Mouse (Mus musculus): Measurements from ENCODE around the gene Ephx1.
"Not testable (repeated sequence)": the region's sequence is repeated elsewhere in the genome, so short reads cannot be mapped to it uniquely, and the experiment has no call there.

Ephx1 gene

DNA sequence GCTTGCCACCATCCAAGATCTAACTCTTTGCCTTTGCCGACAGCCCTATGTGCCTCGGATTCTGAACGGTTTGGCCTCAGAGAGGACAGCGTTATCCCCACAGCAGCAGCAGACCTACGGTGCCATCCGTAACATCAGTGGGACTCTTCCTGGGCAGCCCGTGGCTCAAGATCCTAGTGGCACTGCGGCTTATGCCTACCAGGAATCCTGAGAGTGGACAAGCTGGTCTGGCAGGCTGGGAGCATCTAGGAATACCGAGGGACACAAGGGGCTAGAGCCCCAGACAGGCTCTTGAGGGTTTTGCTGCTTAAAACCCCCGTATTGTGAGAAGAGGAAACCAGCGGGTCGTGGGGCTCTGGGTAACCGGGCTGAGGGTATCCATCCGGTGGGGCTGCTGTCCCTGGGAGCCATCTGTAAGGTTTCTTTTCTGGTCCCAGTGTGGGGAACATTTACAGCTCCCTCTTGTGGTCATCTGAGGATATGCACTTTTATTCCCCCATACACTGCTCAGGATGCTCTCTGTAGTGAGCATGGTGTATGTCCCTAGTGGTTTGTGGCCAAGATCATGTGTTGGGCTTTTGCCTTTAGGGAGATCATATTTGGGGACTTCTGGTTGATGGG, 46.5 kb downstream of the Ephx1 start:
- no peak for DNase-seq (ENCODE audit: low spot score)

- no peak for DNase-seq (ENCODE audit: low spot score)
Observed at GRCm38 (mm10) chr1:180972941-180973340, 47.8 kb downstream of the Ephx1 start.

DNA sequence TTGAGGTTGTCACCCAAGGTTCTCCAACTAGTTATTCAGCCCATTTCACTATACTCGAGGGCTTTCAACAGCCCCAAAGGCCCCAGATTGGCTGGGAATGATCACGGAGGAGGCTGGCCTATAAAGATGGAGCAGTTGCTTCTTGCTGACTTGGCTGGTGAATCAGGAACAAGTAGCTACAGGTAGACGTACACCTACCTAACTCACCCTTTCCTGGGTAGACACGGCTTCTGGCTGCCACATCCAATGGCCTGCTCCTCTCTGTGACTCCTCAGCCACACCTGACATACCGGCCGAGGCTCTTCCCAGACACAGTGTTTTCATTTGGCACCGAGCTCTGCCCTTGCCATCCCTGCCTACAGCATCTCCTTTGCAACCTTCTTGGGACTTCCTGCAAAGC, 53.4 kb downstream of the Ephx1 start:
- DNase-seq (ENCODE audit: low spot score) = no peak

- no peak for DNase-seq (ENCODE audit: low spot score)
Observed at GRCm38 (mm10) chr1:180966542-180966941, 54.2 kb downstream of the Ephx1 start.

GRCm38 (mm10) chr1:180965786-180966185, 54.9 kb downstream of the Ephx1 start:
- no peak for DNase-seq (ENCODE audit: low spot score)

DNA sequence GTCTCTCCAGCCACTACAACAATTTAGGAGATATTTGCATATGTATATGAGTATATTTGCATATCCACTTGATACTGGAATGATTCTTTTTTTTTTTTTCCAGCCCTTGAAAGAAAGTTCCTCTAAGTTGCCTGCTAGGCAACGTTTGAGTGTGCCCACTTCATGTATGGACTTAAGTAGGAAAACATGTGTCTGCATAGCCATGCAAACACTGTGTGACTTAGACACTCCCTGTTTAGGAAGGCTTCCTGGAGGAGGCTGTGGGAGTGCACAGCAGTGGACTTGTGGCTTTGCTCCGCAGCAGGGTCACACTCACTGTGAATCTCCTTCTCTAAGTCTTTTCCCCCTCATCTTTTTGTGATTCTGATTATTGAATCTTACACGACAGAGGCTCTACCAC, 61.9 kb downstream of the Ephx1 start:
- no peak for DNase-seq (ENCODE audit: low spot score)

- DNase-seq (ENCODE audit: low spot score) = no peak
Observed at GRCm38 (mm10) chr1:180957989-180958388, 62.7 kb downstream of the Ephx1 start.

- no peak for DNase-seq (ENCODE audit: low spot score)
Observed at GRCm38 (mm10) chr1:180956973-180957381, 63.7 kb downstream of the Ephx1 start.

DNA sequence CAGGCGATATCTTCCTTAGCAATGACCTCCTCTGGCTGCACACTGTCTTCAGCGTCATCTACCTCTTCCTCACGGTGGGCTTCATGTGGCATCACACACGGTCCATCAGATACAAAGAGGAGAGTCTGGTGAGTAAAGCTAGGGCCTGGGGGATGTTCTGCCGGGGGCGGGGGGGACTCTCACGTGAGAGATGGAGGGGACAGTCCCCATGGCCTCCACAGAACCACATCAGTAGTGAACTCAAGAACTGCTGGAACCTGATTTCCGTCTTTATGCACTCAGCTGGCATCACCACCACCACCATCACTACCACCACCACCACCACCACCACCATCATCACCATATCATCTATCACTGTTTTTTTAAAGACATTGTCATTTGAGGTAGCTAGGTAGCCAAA, 64.3 kb downstream of the Ephx1 start:
- no peak for DNase-seq (ENCODE audit: low spot score)

- DNase-seq (ENCODE audit: low spot score) = no peak
Observed at GRCm38 (mm10) chr1:180952808-180953207, 67.9 kb downstream of the Ephx1 start.

- DNase-seq (ENCODE audit: low spot score) = no peak
Observed at GRCm38 (mm10) chr1:180952085-180952746, 68.5 kb downstream of the Ephx1 start.

- DNase-seq (ENCODE audit: low spot score) = peak; percentile 40
Observed at GRCm38 (mm10) chr1:180946448-180946847, 74.3 kb downstream of the Ephx1 start.

DNA sequence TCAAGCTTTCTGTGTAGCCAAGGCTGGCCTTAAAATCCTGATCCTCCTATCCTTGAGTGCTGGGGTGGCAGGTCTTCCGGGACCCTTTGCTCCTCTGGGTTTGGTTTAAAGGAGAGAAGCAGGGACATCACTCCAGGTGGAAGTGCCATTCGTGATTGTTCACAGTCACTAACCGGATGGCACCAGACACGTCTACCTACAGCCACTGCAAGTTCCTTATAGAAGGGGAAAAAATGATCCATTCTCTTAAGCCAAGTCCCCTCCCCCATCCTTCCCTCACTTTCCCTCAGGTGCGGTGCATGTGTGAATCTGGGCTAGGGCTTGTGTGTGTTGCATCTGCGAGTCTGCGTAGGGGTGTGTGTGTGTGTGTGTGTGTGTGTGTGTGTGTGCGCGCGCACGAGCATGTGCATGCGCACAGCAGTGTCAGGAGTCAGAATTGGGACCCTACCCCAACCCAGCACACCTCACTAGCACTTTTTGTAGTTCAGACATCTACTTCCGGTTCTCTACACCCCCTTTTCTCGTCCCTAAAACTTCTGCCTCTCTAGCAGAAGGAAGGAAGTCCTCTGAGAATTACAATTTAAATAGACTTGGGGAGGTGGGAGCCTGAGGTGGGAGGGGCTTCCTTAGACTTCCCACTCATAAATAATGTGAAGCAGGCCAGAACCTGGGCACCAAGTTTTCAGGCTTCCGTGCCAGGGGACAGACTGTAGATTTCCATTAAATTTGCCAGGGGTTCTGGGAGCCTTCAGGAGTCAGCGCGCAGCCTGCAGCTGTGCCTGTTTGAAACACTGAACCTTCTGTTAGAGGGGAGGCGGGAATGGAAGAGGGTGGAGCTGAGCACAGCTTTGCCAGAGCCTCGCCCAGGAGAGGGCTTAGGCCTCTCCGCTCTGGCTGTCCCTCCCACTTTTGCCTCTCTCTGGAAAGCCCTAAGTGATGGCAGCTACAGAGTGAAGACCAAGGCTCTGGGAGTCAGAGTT, 75.4 kb downstream of the Ephx1 start:
- peak; percentile 37 for DNase-seq (ENCODE audit: low spot score)

DNA sequence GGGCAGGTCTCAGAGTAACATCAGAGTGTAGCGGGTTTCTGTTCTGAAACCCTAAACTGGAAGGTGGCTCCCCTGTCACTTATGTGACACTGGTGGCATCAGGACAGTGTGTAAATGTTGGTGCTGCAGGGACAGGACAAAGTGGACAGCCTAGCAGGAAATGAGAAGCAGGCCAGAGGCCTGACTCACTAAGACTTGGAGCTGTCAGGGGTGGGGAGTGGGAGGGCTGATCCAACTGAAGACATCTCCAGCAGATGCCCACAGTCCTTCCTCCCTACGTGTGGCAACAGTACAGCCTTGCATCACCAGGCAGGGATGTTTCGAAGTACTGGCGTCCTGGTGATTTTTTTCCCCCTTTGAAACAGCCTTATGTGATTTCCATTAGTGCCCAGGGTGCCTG, 76.2 kb downstream of the Ephx1 start:
- DNase-seq (ENCODE audit: low spot score) = no peak

- no peak for DNase-seq (ENCODE audit: low spot score)
Observed at GRCm38 (mm10) chr1:180943896-180944295, 76.8 kb downstream of the Ephx1 start.

DNA sequence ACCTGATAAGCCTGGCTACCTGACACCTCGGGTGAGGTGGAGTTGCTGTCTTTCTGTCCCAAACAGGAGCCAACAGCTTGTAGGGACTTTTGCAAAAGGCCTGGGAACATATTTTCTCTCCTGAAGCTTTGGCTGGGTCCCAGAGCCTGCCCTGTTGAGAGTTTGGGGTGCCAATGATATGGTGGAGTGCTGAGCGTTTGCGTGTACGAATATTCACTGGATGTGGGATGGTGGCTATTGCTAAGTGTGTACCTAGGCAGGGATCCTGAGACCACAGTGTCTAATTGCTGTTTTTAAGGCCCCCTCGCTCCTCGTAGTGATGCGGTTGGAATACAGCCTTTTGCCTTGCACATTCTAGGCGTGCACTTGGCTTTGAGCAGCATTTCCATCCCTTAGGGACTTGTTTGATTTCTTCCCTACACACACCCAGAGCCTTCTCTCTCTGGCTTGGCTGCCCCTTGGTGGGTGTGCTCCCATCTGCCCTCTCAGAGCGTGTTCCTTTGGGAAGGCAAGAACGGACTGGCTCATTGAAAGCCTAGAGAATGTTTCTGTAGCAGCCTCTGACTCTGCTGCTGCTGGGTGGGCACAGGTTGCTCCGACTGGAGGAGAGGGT, 77.6 kb downstream of the Ephx1 start:
- DNase-seq (ENCODE audit: low spot score) = no peak

DNA sequence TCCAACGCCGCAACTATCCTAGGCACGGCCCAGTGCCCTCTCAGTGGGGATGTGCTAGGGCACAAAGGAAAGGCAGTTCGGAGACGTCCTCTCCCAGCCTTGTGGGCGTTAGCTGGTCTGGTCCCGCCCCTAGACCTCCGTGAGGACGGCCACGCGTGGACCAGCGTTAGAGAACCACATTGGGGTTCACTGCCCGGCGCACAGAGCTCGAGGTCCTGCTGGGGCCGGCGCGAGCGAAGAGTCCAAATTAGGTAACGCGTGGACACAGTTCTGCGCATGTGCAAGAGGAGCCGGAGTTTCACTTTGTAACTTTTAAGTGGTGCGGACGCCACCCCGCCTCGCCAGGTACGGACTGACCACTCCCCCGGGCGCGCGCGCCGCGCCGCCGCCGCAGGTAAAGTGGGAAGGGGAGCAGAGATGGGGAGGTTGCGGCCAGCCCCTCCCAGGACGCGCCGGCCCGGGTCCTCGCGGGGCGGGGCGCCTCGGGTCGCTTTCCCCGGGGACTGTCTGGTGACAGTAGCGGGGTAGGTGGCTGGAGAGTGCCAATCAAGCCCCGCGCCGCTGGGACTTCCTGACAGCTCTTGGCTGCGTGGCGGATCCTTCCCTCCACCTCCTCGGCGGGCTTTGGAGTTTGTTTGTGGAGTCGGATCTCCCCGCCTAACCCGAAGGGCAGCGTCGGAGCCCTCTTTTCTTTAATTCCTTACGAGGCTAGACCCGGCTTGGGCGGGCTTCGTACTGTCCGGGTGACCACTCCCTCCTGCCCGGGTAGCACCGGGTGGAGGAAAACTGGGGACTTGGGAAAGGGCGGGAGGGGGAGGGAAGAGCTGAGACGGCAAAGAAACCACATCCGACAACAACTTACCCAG, 78.3 kb downstream of the Ephx1 start, which contains the start of gene Tmem63a:
Gene Tmem63a (plus strand): TSS at position 179 of the 866 bp plus-strand sequence.
- peak; percentile 48 for DNase-seq (ENCODE audit: low spot score)

- DNase-seq (ENCODE audit: low spot score) = no peak
Observed at GRCm38 (mm10) chr1:180941726-180942125, 79.0 kb downstream of the Ephx1 start.

DNA sequence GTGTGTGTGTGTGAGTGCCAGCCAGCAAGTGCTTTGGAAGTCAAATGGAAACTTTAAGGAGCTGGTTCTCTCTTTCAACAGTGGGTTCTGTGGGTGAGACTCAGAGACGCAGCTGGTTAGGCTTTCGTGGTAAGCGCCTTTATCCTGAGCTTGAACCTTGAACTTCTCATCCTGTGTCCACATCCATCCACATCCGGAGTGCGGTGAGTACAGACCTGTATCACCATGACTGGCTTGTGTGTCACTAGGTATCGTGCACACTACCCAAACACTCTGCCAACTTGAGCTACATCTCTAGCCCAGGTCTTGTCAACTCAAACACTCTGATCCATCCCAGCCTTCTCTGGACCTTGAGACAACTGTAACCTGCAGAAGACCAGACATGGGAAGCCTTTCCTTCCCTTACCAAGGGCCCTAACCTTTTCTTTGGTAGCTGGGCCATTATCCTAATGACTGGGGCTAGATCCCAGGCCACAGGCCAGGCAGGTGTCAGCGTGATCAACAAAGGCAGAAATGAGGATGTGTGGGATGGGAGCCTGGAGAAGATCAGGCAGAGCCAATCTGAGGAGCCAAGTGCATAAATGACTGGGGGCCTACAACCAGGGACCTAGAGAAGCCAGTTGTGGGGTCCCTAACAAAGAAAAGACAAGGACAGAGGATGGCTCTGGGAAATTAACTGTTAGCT, 79.8 kb downstream of the Ephx1 start:
- no peak for DNase-seq (ENCODE audit: low spot score)

GRCm38 (mm10) chr1:180938781-180939180, 81.9 kb downstream of the Ephx1 start:
- not testable (repeated sequence) for DNase-seq (ENCODE audit: low spot score)

GRCm38 (mm10) chr1:180937631-180938030, 83.1 kb downstream of the Ephx1 start:
- DNase-seq (ENCODE audit: low spot score) = not testable (repeated sequence)

Measured in ovary, adult 18-20 months (tissue).